Mouse (Mus musculus): ENCODE measurements around the gene Spaca6.

The Spaca6 gene

GRCm38 (mm10) chr17:17826751-17827657 is at the start of gene Spaca6:
Spaca6 (plus strand) TSS chr17:17827158.
- peak; percentile 87 for DNase-seq

GRCm38 (mm10) chr17:17790866-17791630 is 35.9 kb upstream of the Spaca6 start:
- DNase-seq = no peak

GRCm38 (mm10) chr17:17792578-17792977 is 34.4 kb upstream of the Spaca6 start:
- DNase-seq = peak; percentile 13

GRCm38 (mm10) chr17:17795527-17795926 is 31.4 kb upstream of the Spaca6 start:
- DNase-seq = no peak

- DNase-seq = no peak
These were observed 3.2 kb upstream of the Spaca6 start for GRCm38 (mm10) chr17:17823612-17824336.

GRCm38 (mm10) chr17:17825921-17826591 is 902 bp upstream of the Spaca6 start:
- peak; percentile 36 for DNase-seq

- DNase-seq = peak; percentile 47
These were observed 766 bp downstream of the Spaca6 start for GRCm38 (mm10) chr17:17827658-17828190.

- DNase-seq = peak; percentile 55
These were observed 1.4 kb downstream of the Spaca6 start for GRCm38 (mm10) chr17:17828191-17828981.

GRCm38 (mm10) chr17:17829052-17829785 is 2.3 kb downstream of the Spaca6 start:
- DNase-seq = no peak

- no peak for DNase-seq
These were observed 3.0 kb downstream of the Spaca6 start for GRCm38 (mm10) chr17:17829816-17830535.

- DNase-seq = no peak
These were observed 3.8 kb downstream of the Spaca6 start for GRCm38 (mm10) chr17:17830731-17831130.

GRCm38 (mm10) chr17:17834896-17835295 is 7.9 kb downstream of the Spaca6 start:
- DNase-seq = no peak

- no peak for DNase-seq
These were observed 9.1 kb downstream of the Spaca6 start for GRCm38 (mm10) chr17:17836101-17836500.

GRCm38 (mm10) chr17:17837426-17837825 is 10.5 kb downstream of the Spaca6 start:
- no peak for DNase-seq

GRCm38 (mm10) chr17:17837919-17838701 is 11.2 kb downstream of the Spaca6 start:
- peak; percentile 93 for DNase-seq

GRCm38 (mm10) chr17:17839276-17839675 is 12.3 kb downstream of the Spaca6 start:
- no peak for DNase-seq

GRCm38 (mm10) chr17:17840796-17841195 is 13.8 kb downstream of the Spaca6 start:
- DNase-seq = no peak

GRCm38 (mm10) chr17:17843534-17844261 is 16.7 kb downstream of the Spaca6 start:
- no peak for DNase-seq
